Mouse (Mus musculus) central nervous system, embryonic 18 days (tissue): ENCODE data around the gene Metap2. TPM values are rescaled to one million over a fixed set of nuclear protein-coding genes. Genes with fewer than 3 reads are reported as not detected.

Source experiments
- polyA plus RNA-seq: library from polyadenylated mRNA; depleted of rRNA; stranded (reverse); fragments of >200 nt; gene quantifications from 2 replicates; pipeline ENCODE4 v1.2.3, GENCODE M21; 2012; rRNA removed

Metap2 gene
- 149 and 152 TPM in 2 replicates for polyA plus RNA-seq

GRCm38 (mm10) chr10:93897043-93897646 is at the start of gene Metap2:
TSS of gene Metap2 (minus strand) at chr10:93897093.

GRCm38 (mm10) chr10:93830931-93831729 is 65.8 kb downstream of the Metap2 start, which contains the start of gene Usp44:
TSS of gene Usp44 (plus strand) at chr10:93831555.

Other genes with a start within 250 kb of the Metap2 start
- gene Usp44, start 65.5 kb downstream of the Metap2 start, polyA plus RNA-seq, result 0.15 and 0.16 TPM in 2 replicates
- gene Vezt, start 138.7 kb upstream of the Metap2 start, polyA plus RNA-seq, result 45.6 and 47.4 TPM in 2 replicates
- 2.7 and 3.0 TPM in 2 replicates for gene Fgd6, start 138.9 kb upstream of the Metap2 start, polyA plus RNA-seq